Mouse (Mus musculus): ENCODE data around the gene Poc1b. TPM values are rescaled to one million over a fixed set of nuclear protein-coding genes. Genes with fewer than 3 reads are reported as not detected.

Poc1b gene
- polyA plus RNA-seq, 1 experiment = 7.3 TPM

DNA sequence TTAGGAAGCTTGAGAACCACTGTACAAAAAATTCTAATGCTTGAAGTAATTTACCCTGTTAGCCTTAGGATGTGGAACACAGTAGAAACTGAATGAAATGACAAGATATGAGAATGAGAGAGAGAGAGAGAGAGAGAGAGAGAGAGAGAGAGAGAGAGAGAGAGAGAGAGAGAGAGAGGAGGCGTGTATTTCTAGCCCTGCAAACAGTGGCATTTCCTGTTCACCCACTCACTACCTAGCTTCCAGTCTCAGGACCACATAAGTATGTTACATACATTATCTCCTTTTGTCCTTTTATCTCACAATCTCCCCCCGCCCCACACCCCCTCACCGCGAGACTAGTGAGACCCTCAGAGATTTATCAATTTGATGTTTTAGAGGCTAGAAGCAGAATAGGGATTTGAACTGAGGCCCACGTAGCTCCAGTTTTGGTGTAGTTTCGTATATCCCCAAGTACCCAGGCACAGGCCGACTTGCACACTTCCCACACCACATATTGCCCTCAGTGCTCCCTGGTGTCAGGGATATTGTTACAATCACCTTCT is 134.5 kb downstream of the Poc1b start:
- 75% methylated on average over 7 of the region's 7 CpGs for WGBS
- no peak for DNase-seq
- H3K4me3 ChIP-seq (replicated peaks; ENCODE audit: extremely low read depth, low read depth, low read length) = no peak overlapping the region
- TF ChIP-seq CTCF (IDR thresholded peaks at IDR 0.05; ENCODE audit: insufficient read depth, low read length) (no peak), POLR2A (IDR thresholded peaks at IDR 0.05; ENCODE audit: borderline replicate concordance, extremely low read depth, low read depth, low read length) (no peak)
- no peaks in the 10 kb centered on the region; the same call in none of the 2 replicates for H3K4me1 ChIP-seq (ENCODE audit: control insufficient read depth, insufficient read depth, low read length)

DNA sequence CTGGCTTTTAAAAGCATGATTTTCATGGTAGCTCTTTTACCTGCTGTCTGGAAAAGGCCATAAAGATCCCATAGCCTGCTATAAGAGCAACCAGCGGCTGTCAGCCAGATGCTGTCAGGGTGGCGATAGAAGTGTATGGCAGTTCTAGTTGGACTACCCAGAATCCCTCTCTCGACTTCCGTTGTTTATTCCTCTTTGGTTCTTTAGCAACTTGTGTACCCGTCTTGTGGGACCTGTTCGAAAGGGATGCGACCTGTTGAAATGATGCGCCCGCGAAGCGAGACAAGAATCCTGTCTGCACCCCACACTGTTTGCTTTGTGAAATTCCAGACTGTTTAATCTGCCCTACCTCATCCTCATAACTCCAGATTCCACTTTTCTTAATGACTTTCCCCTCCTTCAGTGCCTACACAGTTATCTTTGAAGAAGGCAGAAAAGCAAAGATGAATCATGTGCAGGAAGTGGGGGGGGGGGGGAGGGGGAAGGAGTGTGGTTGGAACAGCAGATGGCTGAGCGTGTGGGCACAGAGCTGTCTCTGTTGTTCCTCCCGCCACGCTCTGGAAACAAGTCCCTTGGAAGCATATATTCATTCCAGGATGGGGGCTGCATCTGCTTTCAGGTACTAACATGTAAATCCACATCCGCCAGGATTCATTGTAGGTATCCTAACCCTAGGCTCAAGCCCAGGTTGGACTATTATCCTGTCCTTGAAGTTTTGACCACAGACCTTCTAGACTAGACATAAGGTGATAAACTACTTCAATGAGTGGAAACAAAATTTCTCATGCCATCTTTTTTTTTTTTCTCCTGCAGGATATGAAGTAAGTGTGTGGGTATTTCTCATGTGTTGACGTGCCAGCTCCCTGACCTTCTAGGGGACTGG is 135.2 kb downstream of the Poc1b start:
- Histone ChIP-seq H3K4me3 (replicated peaks; ENCODE audit: extremely low read depth, low read depth, low read length) (no peak overlapping the region), H3K4me1 (ENCODE audit: control insufficient read depth, insufficient read depth, low read length) (no peaks in the 10 kb centered on the region; the same call in none of the 2 replicates)
- TF ChIP-seq CTCF (IDR thresholded peaks at IDR 0.05; ENCODE audit: insufficient read depth, low read length) (no peak), POLR2A (IDR thresholded peaks at IDR 0.05; ENCODE audit: borderline replicate concordance, extremely low read depth, low read depth, low read length) (no peak)
- WGBS = 25% methylated on average over 16 of the region's 16 CpGs
- no peak for DNase-seq

DNA sequence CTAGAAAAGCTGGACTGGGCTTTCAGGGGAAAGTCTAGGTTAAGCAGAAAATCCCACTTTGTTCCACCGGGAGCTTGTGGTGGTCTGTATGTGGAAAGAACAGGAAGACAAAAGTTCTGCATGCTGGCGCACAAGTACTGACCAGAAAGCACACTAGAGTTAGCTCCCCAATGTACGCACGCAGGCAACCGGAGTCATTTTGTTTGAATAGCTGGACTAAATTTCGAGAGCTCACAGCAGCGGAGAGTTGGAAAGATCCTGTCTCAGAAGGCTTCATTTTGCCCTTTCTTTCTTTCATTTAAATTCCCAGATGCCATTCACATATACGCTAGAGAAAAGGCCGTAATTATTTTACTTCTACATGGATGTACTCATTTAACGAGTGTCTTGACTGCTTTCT is 135.9 kb downstream of the Poc1b start:
- Histone ChIP-seq H3K4me3 (replicated peaks; ENCODE audit: extremely low read depth, low read depth, low read length) (no peak overlapping the region), H3K4me1 (ENCODE audit: control insufficient read depth, insufficient read depth, low read length) (no peaks in the 10 kb centered on the region; the same call in none of the 2 replicates)
- 75% methylated on average over 10 of the region's 10 CpGs for WGBS
- TF ChIP-seq CTCF (IDR thresholded peaks at IDR 0.05; ENCODE audit: insufficient read depth, low read length) = no peak
- TF ChIP-seq POLR2A (IDR thresholded peaks at IDR 0.05; ENCODE audit: borderline replicate concordance, extremely low read depth, low read depth, low read length) = no peak
- DNase-seq = no peak

DNA sequence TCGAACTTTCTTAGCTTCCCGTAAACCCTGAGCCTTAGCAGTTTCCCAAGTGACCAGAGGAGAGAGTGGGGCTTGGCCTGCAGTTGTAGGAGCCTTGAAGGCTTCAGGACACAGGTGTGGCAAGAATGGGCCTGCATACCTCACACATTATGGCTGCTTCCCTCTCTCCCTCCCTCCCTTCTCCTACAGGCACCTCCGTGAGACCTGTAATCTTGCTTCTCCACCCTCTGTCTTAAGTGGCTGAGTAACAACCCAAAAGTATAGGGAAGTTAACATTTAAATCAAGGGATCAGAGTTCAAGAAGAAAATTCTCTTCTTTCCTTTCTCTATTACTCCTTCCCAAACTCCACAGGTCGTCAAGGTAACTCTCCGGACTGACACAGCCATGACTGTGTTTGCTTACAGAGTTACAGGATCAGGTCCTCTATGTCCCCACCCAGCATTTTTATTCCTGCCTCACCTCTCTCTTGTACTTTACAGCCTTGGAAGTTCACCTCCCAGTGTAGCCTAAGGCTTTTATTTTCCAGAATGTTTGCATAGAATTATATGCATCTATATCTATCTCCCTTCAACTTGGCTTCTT is 137.2 kb downstream of the Poc1b start:
- no peak for DNase-seq
- WGBS = 63% methylated on average over 5 of the region's 5 CpGs
- TF ChIP-seq CTCF (IDR thresholded peaks at IDR 0.05; ENCODE audit: insufficient read depth, low read length) = no peak
- no peak for TF ChIP-seq POLR2A (IDR thresholded peaks at IDR 0.05; ENCODE audit: borderline replicate concordance, extremely low read depth, low read depth, low read length)

GRCm38 (mm10) chr10:99244655-99245260 is 137.9 kb downstream of the Poc1b start:
- WGBS = 24% methylated on average over 7 of the region's 7 CpGs
- Histone ChIP-seq H3K4me1 (ENCODE audit: control insufficient read depth, insufficient read depth, low read length) (no peaks in the 10 kb centered on the region; the same call in none of the 2 replicates), H3K4me3 (replicated peaks; ENCODE audit: extremely low read depth, low read depth, low read length) (no peak overlapping the region)
- TF ChIP-seq CTCF (IDR thresholded peaks at IDR 0.05; ENCODE audit: insufficient read depth, low read length) (no peak), POLR2A (IDR thresholded peaks at IDR 0.05; ENCODE audit: borderline replicate concordance, extremely low read depth, low read depth, low read length) (no peak)
- no peak for DNase-seq

More for the DNA sequence above, 137.2 kb downstream of the Poc1b start:
- Histone ChIP-seq H3K4me3 (replicated peaks; ENCODE audit: extremely low read depth, low read depth, low read length) (no peak overlapping the region), H3K4me1 (ENCODE audit: control insufficient read depth, insufficient read depth, low read length) (no peaks in the 10 kb centered on the region; the same call in none of the 2 replicates)

- 80% methylated on average over 20 of the region's 20 CpGs for WGBS
- Histone ChIP-seq H3K4me3 (replicated peaks; ENCODE audit: extremely low read depth, low read depth, low read length) (no peak overlapping the region), H3K4me1 (ENCODE audit: control insufficient read depth, insufficient read depth, low read length) (no peaks in the 10 kb centered on the region; the same call in 1 of the 2 replicates)
- no peak for DNase-seq
- TF ChIP-seq CTCF (IDR thresholded peaks at IDR 0.05; ENCODE audit: insufficient read depth, low read length) (no peak), POLR2A (IDR thresholded peaks at IDR 0.05; ENCODE audit: borderline replicate concordance, extremely low read depth, low read depth, low read length) (no peak)
These were observed 140.1 kb downstream of the Poc1b start for GRCm38 (mm10) chr10:99246797-99247508.

Other genes starting within 250 kb of the Poc1b start
- gene Atp2b1, start 192.6 kb upstream of the Poc1b start, polyA plus RNA-seq (2012; rRNA removed) = 19.0 and 23.2 TPM in 2 replicates
- 3.2 and 4.6 TPM in 2 replicates for gene Galnt4, start 1.1 kb downstream of the Poc1b start, polyA plus RNA-seq (2012; rRNA removed)
- gene Phxr2, start 19.3 kb downstream of the Poc1b start, polyA plus RNA-seq (2012; rRNA removed) = not detected in 2 replicates
- 81.2 and 85.4 TPM in 2 replicates for gene Dusp6, start 156.2 kb downstream of the Poc1b start, polyA plus RNA-seq (2012; rRNA removed)

Measured in lung, adult 2 months (tissue).